Mouse (Mus musculus) urinary bladder, adult 2 months (tissue): ENCODE results near the gene Icam1. TPM values are rescaled to one million over a fixed set of nuclear protein-coding genes. Genes with fewer than 3 reads are reported as not detected.
"Not testable (repeated sequence)": the region's sequence is repeated elsewhere in the genome, so short reads cannot be mapped to it uniquely, and the experiment has no call there.

Experiments
- DNase-seq: peaks from one replicate; pipeline ENCODE4 v3.0.0; 2022; ENCODE audit warnings: low spot score
- polyA plus RNA-seq: library from polyadenylated mRNA; depleted of rRNA; stranded (reverse); fragments of >200 nt; gene quantifications from 2 replicates; pipeline ENCODE4 v1.2.3, GENCODE M21; 2012

Gene Icam1
- polyA plus RNA-seq, 1 experiment, result 27.4 TPM

DNA sequence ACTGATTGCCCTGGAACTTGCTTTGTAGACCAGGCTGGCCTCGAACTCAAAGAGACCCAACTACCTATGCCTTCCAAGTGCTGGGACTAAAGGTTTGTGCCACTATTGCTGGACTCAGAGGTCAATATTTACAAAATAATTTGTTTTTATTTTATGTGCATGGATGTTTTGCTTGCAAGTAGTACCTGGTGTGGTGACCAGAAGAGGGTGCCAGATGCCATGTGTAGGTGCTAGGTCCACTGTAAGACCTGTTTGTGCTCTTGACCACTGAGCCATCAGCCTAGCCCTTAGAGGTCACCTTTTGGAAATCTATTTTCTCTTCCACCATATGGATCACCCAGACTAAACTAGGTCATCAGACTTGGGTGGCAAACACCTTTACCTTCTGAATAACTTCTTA, 6.9 kb downstream of the Icam1 start:
- DNase-seq, result no peak

DNA sequence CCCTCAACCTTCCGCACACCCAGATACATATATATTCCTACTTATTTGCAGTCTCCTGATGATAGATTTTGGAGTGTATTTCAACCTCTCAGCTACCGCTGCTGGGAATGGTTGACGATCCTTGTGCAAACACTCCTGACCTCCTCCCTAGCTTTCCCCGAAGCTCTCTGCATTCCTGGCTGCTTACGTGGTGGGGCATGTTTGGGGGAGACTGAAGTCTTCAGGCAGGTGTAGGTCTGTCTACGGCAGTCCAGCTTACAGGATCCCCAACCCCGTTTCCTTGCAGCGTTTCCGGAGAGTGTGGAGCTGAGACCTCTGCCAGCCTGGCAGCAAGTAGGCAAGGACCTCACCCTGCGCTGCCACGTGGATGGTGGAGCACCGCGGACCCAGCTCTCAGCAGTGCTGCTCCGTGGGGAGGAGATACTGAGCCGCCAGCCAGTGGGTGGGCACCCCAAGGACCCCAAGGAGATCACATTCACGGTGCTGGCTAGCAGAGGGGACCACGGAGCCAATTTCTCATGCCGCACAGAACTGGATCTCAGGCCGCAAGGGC, 9.5 kb downstream of the Icam1 start:
- DNase-seq, result no peak

DNA sequence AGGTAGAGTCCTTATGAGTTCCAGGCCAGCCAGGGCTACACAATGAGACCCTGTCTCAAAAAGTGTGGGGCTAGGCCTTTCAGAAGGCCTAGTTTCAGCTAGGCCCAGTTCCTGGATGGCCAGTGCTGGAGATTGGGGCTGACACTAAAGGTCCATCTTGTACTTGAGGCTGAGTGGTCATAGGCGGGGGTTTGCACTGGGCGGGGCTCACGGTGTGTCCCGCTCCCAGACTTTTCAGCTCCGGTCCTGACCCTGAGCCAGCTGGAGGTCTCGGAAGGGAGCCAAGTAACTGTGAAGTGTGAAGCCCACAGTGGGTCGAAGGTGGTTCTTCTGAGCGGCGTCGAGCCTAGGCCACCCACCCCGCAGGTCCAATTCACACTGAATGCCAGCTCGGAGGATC, 11.1 kb downstream of the Icam1 start:
- DNase-seq, result no peak

DNA sequence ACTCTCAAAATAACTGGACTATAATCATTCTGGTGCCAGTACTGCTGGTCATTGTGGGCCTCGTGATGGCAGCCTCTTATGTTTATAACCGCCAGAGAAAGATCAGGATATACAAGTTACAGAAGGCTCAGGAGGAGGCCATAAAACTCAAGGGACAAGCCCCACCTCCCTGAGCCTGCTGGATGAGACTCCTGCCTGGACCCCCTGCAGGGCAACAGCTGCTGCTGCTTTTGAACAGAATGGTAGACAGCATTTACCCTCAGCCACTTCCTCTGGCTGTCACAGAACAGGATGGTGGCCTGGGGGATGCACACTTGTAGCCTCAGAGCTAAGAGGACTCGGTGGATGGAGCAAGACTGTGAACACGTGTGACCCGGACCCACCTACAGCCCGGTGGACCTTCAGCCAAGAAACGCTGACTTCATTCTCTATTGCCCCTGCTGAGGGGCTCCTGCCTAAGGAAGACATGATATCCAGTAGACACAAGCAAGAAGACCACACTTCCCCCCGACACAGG, 12.0 kb downstream of the Icam1 start:
- no peak for DNase-seq

DNA sequence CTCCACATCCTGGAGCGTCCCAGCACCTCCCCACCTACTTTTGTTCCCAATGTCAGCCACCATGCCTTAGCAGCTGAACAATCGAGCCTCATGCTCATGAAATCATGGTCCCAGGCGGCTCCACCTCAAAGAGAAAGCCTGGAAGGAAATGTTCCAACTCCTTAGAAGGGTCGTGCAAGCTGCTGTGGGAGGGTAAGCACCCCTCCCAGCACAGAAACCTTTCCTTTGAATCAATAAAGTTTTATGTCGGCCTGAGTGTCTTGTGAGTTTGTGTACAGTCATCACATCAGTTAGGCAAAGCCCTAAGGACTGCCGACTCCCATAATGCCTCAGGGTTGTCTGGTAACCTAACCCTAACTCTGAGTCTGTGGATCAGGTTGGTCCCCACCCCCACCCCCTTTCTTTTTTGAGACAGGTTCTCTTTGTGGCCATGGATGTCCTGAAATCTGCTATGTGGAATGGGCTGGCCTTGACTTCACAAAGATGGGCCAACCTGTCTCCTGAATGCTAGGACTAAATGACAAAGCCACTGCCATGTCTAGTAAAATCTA, 12.8 kb downstream of the Icam1 start:
- DNase-seq, result no peak

DNA sequence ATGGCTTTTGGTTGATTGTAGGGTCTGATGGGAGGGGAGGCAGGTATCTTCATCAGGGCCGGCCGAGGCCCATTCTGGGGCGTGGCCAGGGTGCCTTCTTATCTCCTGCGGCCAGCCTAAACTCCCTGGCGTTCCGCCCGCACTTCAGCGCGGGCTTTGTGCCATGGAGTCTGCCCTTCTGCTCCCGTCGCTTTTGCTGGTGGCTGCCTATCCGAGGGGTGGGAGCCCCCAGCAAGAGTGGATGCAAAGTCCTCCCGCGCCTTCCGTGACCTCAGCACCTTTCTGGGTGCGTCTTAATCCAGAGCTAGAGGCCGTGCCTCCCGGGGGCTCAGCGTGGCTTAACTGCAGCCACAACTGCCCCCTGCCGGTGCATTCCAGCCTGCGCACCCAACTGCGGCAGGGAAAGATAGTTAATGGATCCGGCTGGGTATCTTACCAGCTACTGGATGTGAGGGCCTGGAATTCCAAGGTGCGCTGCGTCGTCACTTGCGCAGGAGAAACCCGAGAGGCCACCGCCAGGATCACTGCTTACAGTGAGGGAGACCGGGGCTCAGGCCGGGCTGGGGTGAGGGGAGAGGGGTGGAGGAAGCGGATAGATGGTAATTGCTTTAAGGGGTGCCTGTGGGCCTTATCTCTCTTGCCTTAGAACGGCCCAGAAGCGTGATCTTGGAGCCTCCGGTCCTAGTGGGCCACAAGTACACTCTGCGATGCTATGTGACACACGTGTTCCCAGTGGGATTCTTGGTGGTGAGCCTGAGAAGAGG, 13.7 kb downstream of the Icam1 start, which contains the start of gene Icam4:
TSS of gene Icam4 (plus strand) at position 83 of the 764 bp plus-strand sequence.
- DNase-seq, result no peak

DNA sequence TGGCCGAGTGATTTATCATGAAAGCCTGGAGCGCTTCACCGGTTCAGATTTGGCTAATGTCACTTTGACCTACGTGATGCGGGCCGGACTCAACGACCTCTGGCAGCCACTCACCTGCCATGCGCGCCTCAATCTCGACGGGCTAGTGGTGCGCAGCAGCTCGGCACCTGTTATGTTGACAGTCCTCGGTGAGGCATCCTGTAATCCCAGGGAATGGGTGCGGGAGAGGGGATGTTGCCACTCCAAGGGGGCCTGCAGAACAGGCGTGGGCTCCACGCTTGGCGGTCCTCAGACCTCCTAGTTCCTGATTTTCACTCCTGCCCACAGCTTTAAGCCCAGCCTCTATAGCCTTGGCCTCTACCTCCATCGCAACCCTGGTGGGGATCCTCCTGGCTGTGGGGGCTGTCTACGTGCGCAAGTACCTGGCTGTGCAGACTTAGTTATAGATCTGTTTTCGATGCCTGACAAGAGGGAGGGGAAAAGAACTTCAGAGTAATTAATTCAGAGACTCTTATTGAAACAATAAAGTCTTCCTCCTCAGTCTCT, 14.3 kb downstream of the Icam1 start:
- DNase-seq, result no peak

DNA sequence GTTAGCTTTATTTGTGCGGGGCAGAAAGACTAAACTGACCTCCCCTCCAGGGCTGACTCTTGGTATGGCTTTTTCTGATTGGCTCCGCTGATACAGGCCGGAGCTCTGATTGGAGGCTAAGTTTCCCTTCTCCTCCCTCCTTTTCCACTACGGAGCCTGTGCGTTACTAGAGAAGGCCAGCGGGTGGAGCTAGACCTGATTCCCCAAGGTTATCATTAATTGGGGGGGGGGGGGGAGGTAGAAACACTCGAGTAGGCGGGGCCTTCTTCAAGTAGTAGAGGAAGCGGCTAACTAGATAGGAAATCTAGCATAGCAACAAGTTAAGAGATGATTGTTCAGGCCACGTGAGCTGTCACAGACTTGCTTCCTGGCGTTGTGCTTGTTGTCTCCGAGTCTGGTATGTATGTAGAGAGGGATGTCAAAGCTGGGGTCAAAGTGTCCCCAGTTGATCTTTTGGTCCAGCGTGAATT, 15.0 kb downstream of the Icam1 start:
- DNase-seq, result no peak

DNA sequence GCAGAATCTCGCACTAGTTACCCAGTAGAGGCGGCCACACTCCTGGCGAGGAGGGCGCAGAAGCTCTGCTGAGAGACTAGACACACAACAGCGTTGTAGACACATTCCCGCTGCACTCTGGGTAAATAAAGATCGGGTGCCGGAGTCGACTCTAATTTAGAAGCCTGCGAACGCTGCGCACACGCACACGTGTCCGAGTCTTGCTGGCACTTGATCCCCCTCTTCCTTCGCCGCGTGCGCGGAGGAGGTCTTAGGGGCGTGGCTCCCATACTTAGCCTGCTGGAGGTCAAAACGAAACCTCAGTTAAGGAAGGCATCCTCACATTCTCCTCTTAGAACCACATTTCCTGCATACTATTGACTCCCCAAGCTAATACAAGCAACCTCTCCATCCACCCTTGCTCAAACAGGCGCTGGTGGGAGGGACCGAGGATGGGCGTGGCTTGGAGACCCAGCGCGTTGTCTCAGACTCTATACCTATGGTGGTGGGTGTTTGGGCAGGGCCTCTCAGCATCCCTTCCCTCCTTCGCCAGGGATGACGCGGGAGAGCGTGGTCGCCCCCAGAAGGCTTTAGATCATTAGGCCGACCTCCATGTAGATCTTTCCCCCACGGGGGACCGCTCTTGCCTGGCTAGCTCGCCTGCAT, 15.6 kb downstream of the Icam1 start:
- DNase-seq, result no peak

DNA sequence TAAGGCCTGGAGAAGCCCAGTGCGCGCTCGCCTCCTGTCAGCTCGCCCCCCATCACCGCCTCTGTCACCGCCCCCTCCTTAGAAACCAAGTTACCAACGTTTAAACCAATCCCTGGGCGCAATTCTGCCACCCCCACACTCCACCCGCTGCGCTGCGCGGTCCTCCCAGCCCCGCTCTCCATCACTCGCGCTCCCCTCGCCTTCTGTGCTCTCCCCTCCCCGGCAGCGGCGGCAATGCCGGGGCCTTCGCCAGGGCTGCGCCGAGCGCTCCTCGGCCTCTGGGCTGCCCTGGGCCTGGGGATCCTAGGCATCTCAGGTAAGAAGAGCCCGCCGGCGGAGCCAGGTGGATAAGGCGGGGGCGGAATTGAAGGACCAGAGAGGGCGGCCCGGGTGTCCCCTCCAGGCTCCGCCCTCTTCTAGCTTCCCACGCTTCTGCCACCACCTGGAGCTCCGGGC, 16.1 kb downstream of the Icam1 start, which contains the start of gene Icam5:
TSS of gene Icam5 (plus strand) at position 178 of the 456 bp plus-strand sequence.
- DNase-seq, result no peak

DNA sequence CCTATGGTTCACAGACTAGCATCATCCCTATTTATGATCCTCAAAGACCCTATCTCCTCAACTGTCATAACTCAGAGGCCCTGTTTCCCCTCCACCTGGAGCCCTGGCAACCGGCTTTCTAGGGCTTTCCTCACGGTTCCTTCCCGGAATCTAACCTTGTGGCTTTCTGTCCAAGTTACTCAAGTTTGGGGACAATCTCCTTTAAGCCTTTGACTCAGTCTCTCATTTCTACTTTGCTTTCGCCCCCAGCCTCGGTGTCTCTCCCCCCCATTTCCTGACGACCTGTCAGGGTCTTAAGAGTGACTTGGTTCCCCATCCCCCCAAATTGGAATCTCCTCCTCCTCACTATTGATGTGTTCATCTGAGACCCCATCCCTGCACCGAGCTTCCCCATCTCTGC, 16.7 kb downstream of the Icam1 start:
- DNase-seq, result no peak

DNA sequence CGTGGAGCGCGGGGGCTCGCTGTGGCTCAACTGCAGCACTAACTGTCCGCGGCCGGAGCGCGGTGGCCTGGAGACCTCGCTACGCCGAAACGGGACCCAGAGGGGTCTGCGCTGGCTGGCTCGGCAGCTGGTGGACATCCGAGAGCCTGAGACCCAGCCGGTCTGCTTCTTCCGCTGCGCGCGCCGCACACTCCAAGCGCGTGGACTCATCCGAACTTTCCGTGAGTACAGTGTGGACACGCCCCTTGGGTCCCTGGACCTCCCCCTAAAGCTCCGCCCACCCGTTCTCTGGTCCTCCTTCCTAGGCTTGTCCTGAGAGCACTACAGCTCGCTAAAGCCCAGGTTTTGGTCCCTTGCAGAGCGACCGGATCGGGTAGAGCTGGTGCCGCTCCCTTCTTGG, 17.4 kb downstream of the Icam1 start:
- no peak for DNase-seq

DNA sequence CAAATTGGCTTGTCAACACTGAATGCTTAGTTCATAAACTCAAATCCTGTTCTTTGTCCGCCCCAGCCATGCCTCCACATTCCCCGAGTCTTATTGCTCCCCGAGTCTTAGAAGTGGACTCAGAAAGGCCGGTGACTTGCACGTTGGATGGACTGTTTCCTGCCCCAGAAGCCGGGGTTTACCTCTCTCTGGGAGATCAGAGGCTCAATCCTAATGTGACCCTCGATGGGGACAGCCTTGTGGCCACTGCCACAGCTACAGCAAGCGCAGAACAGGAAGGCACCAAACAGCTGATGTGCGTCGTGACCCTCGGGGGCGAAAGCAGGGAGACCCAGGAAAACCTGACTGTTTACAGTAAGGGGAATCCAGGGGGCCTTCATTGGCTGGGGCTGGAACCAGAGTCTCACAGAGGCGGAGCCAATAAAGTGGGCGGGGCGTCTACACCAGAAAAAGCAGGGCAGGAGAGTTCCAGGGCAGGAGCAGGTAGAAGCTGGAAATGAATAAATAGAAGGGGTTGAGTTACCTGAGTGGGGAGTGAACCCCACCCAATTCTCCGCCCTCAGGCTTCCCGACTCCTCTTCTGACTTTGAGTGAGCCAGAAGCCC, 18.8 kb downstream of the Icam1 start:
- DNase-seq, result no peak

DNA sequence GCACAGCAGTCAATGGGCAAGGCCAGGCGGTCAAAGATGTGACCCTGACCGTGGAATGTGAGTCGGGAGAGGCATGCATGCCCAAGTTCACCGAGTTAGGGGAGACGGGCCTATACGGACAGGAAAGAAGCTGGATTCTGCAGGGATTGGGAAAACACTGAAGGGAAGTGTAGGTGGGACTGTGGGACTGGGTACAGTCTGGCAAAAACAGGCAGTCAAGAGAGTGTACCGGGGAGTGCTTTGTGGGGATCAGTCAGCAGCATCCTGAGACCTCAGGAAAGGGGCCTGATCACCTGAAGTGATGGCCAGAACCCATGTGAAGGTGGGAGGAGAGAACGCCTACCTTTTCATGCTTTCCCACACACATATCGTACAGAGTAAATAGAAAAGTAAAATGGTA, 19.8 kb downstream of the Icam1 start:
- DNase-seq, result no peak

DNA sequence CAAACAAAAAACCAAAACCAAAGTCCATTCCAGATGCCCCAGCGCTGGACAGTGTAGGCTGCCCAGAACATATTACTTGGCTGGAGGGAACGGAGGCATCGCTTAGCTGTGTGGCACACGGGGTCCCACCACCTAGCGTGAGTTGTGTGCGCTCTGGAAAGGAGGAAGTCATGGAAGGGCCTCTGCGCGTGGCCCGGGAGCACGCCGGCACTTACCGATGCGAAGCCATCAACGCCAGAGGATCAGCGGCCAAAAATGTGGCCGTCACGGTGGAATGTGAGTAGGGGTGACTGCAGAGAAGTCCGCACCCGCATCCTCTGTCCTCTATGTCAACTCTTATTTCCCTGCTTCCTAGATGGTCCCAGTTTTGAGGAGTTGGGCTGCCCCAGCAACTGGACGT, 20.4 kb downstream of the Icam1 start:
- no peak for DNase-seq

DNA sequence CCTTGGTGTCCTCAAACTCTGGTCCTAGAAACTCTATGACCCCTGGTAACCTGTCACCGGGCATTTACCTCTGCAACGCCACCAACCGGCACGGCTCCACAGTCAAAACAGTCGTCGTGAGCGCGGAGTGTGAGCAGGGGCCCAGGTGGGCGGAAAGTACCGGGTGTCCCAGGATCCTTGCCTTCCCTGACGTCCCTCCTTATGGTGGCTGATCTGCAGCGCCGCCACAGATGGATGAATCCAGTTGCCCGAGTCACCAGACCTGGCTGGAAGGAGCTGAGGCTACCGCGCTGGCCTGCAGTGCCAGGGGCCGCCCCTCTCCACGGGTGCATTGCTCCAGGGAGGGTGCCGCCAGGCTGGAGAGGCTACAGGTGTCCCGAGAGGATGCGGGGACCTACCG, 20.9 kb downstream of the Icam1 start:
- DNase-seq, result no peak

DNA sequence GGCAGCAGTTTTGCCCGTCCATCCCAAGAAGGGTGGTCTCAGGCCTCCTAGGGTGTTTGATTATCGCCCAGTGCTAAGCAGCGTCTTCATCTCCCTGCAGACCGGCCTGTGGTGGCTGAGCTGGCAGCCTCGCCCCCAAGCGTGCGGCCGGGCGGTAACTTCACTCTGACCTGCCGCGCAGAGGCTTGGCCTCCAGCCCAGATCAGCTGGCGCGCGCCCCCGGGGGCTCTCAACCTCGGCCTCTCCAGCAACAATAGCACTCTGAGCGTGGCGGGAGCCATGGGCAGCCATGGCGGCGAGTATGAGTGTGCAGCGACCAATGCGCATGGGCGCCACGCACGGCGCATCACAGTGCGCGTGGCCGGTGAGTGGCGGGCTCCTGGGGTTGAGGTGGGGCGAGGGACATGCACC, 21.7 kb downstream of the Icam1 start:
- no peak for DNase-seq

DNA sequence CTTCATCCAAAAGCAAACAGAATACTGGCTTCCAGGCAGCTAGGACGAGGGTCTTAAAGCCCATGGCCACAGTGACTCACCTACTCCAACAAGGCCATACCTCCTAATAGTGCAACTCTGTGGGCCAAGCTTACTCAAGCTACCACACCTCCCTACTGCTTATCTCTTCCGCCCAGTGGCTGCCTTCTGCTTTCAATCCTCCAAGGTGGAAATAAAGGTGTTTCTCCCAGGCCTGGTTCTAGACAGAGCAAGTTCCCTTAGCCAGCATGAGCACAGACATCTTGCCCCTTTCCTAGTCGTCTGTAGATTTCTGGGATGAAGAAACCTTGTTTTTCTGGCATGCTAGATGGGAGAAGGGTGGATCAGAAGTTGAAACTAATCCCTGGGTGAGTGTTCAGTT, 24.0 kb downstream of the Icam1 start:
- DNase-seq, result no peak

DNA sequence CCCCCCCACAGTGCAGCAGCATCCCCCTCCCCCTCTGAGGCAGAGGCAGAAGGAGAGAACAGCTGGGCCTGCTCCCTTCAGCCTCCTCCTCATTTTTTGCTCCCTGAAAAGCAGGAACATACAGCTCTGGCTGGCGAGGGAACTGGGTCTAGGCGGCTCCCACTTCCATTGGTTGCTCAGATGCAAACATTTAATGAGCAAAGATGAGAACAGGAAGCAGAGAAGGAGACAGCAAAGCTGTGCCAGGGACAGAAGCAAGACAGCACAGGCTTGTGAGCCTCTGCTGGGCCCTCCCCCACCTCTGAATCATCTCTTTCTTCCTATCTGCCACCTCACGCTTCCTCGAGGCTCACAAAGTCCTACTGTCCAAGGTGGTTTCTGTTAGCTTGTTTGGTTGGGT, 25.5 kb downstream of the Icam1 start:
- no peak for DNase-seq

DNA sequence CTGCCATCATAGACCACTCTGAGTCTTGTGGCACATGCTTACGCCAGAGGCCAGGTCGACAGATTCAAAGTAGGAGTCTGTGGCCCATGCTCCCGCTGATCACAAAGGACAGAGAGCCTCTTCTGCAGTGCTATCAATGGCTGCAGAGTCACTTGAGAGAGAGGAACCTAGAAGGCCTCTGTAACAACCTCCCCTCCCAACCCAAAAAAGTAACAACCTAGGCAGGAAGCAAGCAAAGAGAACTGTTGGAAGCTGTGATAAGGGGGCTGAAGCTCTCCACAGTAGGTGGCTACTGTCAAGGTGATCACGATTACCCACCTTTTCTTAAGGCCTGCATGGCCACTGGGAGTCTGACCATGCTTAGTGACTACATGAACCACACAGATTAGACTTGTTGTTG, 27.8 kb downstream of the Icam1 start:
- DNase-seq, result no peak

DNA sequence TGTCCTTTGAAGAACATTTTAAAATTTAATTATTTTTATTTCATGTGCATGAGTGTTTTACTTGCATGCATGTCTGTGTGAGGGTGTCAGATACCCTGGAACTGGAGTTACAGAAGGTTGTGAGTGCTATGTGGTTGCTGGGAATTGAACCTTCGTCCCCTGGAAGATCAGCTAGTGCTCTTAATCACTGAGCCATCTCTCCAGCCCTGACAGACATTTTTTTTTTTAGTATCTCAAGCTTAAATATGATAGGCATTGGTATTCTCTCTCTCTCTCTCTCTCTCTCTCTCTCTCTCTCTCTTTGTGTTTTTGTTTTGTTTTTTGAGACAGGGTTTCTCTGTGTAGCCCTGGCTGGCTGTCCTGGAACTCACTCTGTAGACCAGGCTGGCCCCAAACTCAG, 29.0 kb downstream of the Icam1 start:
- DNase-seq, result not testable (repeated sequence)

DNA sequence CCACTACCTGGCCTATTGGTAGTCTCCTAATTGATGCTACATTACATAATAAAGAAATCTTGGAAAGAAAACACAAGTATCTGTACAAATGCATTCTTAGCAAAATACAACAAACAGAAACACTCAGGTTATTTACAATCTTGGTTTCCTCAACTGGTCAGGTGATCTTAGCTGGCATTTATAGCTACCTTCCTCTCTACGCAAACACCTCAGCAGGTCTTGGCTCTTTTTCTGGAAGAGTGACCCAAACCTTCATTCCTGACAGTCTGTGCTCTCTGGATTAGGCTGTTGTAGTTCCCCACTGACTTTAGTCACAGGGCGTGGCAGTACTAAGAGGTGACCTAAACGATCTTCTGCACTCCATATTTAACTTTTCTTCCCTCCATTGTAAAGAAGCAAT, 29.4 kb downstream of the Icam1 start:
- no peak for DNase-seq
